Mouse (Mus musculus) thymus, adult 2 months (tissue): ENCODE measurements around the gene Baiap2l2.

Experiments used
- CTCF ChIP-seq: fragments of 200-500 bp; IDR thresholded peaks from 2 replicates; pipeline ENCODE4 v1.5.1; 2012; ENCODE audit warnings: mild to moderate bottlenecking, control low read depth, low read length, moderate library complexity, borderline replicate concordance; ENCODE audit not compliant: control insufficient read depth, poor library complexity, insufficient read depth; ENCODE audit errors: extremely low read depth
- POLR2A ChIP-seq: fragments of 200-500 bp; IDR thresholded peaks from 2 replicates; pipeline ENCODE4 v1.6.1; 2012; ENCODE audit warnings: mild to moderate bottlenecking, low read length, control low read depth, moderate library complexity; ENCODE audit not compliant: control insufficient read depth, poor library complexity, insufficient read depth; ENCODE audit errors: extremely low read depth

- no peak for TF ChIP-seq POLR2A
- TF ChIP-seq CTCF: no peak
Observed at GRCm38 (mm10) chr15:79330521-79330920, 45.2 kb upstream of the Baiap2l2 start.
